Mouse (Mus musculus): ENCODE results near the gene Cacng7.

GRCm38 (mm10) chr7:3299941-3300617, 32.7 kb upstream of the Cacng7 start:
- no peak for TF ChIP-seq CHD2 (IDR thresholded peaks at IDR 0.05; ENCODE audit: low read depth, low read length)
- no peak for TF ChIP-seq ZC3H11A (IDR thresholded peaks at IDR 0.05; ENCODE audit: borderline replicate concordance, low read depth, low read length)
- TF ChIP-seq ZNF384 (IDR thresholded peaks at IDR 0.05; ENCODE audit: low read depth, low read length), result peak; percentile 98
- no peak for TF ChIP-seq MAFK (IDR thresholded peaks at IDR 0.05; ENCODE audit: insufficient read depth, low read depth, low read length)
